Mouse (Mus musculus) hindbrain, embryonic 16.5 days (tissue): ENCODE data around the gene Polr2b. TPM values are rescaled to one million over a fixed set of nuclear protein-coding genes. Genes with fewer than 3 reads are reported as not detected.

Source experiments
- ATAC-seq: fragments of 200-750 bp; cut with Nextera tagmentation; 2 replicates; pipeline ENCODE4 v1.8.0; 2017; ENCODE audit warnings: moderate TSS enrichment, moderate library complexity
- H3K27ac ChIP-seq: fragments of 300-500 bp; sonication (generic); 2 replicates; pipeline ENCODE4 v1.5.1; 2014; ENCODE audit warnings: low read depth, mild to moderate bottlenecking, control low read depth, low read length, moderate library complexity
- H3K27me3 ChIP-seq: fragments of 300-500 bp; sonication (generic); replicated peaks from 2 replicates; pipeline ENCODE4 v1.6.1; 2014; ENCODE audit warnings: low read length; ENCODE audit not compliant: control insufficient read depth, insufficient read depth
- H3K36me3 ChIP-seq: fragments of 300-500 bp; sonication (generic); 2 replicates; pipeline ENCODE4 v1.6.1; 2014; ENCODE audit warnings: mild to moderate bottlenecking, low read length, moderate library complexity, mixed read lengths; ENCODE audit not compliant: control insufficient read depth, insufficient read depth
- H3K4me1 ChIP-seq: fragments of 300-500 bp; sonication (generic); 2 replicates; pipeline ENCODE4 v1.6.1; 2014; ENCODE audit warnings: low read depth, low read length; ENCODE audit not compliant: control insufficient read depth, insufficient read depth
- H3K4me2 ChIP-seq: fragments of 300-500 bp; sonication (generic); 2 replicates; pipeline ENCODE4 v1.6.1; 2014; ENCODE audit warnings: mild to moderate bottlenecking, low read length, control low read depth, moderate library complexity
- H3K4me3 ChIP-seq: fragments of 300-500 bp; sonication (generic); 2 replicates; pipeline ENCODE4 v1.5.1; 2014; ENCODE audit warnings: mild to moderate bottlenecking, low read length, control low read depth, moderate library complexity
- H3K9ac ChIP-seq: fragments of 300-500 bp; sonication (generic); 2 replicates; pipeline ENCODE4 v1.6.1; 2014; ENCODE audit warnings: low read depth, mild to moderate bottlenecking, control low read depth, low read length, moderate library complexity
- H3K9me3 ChIP-seq: fragments of 300-500 bp; sonication (generic); 2 replicates; pipeline ENCODE4 v1.6.1; 2014; ENCODE audit warnings: mild to moderate bottlenecking, low read length, moderate library complexity; ENCODE audit not compliant: control insufficient read depth
- WGBS: fragments of 180-500 bp; shearing (Covaris S2); extraction: QIAGEN DNeasy Blood & Tissue Kit; methylation state at CpG from one replicate; pipeline ENCODE4 v1.1.7; 2014; 5-methylcytosine and 5-hydroxymethylcytosine counted together
- polyA plus RNA-seq: library from polyadenylated mRNA; unstranded; fragments of >200 nt; fragmentation: Nextera tagmentation; extraction: Ambion mirVana; gene quantifications from 2 replicates; pipeline ENCODE4 v1.2.1, GENCODE M21; 2015

The Polr2b gene
- polyA plus RNA-seq, 1 experiment from 2014 or later, result 52.4 TPM

- Histone ChIP-seq H3K36me3 (peaks cover 8% of the 10 kb centered on the region; the same call in 1 of the 2 replicates), H3K4me1 (no peaks in the 10 kb centered on the region), H3K4me2 (no peak overlapping the region), H3K4me3 (no peak overlapping the region), H3K9ac (no peak overlapping the region), H3K27me3 (no peaks in the 10 kb centered on the region), H3K27ac (no peak overlapping the region), H3K9me3 (no peaks in the 10 kb centered on the region)
- WGBS, result 79% methylated on average over 6 of the region's 6 CpGs
- ATAC-seq, result no peak
These were observed 22.0 kb upstream of the Polr2b start for GRCm38 (mm10) chr5:77287901-77288300.

GRCm38 (mm10) chr5:77289686-77290085 is 20.3 kb upstream of the Polr2b start:
- peaks cover 20% of the 10 kb centered on the region for H3K36me3 ChIP-seq
- 91% methylated on average over 8 of the region's 8 CpGs for WGBS
- H3K27ac ChIP-seq, result no peak overlapping the region
- no peaks in the 10 kb centered on the region for H3K9me3 ChIP-seq
- no peak overlapping the region for H3K4me2 ChIP-seq
- H3K9ac ChIP-seq, result no peak overlapping the region
- no peak overlapping the region for H3K4me3 ChIP-seq
- H3K27me3 ChIP-seq, result no peaks in the 10 kb centered on the region
- no peak for ATAC-seq
- H3K4me1 ChIP-seq, result no peaks in the 10 kb centered on the region

- H3K4me1 ChIP-seq, result no peaks in the 10 kb centered on the region
- WGBS, result 86% methylated on average over 2 of the region's 2 CpGs
- no peaks in the 10 kb centered on the region for H3K27me3 ChIP-seq
- H3K27ac ChIP-seq, result no peak overlapping the region
- no peak overlapping the region for H3K9ac ChIP-seq
- no peak overlapping the region for H3K4me2 ChIP-seq
- peaks cover 20% of the 10 kb centered on the region for H3K36me3 ChIP-seq
- H3K9me3 ChIP-seq, result no peaks in the 10 kb centered on the region
- no peak for ATAC-seq
- no peak overlapping the region for H3K4me3 ChIP-seq
These were observed 19.3 kb upstream of the Polr2b start for GRCm38 (mm10) chr5:77290606-77291005.

DNA sequence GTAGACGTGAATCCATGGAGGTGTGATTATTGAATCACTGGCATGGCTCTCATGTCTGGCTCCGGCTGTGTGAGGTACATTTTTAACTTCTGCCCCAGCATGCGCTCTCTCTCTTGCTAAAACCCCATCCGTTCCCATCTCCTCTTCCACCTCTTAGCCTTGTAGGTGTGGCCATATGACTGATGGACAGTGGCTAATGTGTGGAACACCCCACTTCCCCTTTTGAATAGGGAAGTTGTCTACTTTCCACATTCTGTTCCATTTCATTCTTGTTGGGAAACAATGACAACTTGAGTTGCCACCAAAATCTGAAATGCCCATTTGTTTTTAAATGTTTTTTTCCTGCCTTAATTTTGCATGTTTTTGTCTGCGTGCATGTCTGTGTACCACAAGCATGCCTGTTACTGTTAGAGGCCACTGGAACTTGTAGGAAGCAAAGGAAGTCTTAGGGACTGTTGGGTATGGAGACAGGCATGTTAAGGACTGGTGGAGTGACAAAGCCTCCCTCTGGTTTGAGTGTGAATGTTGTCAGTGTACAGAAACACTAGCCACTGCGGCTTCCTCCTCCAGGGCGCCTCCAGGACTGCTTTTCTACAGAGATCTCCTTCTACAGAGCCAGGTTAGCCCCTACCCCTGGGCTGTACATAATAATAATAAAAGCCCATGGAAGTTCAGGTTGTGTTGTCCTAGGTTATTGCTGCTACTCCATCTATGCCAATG is 17.0 kb upstream of the Polr2b start:
- no peak overlapping the region for H3K4me3 ChIP-seq
- H3K9ac ChIP-seq, result no peak overlapping the region
- no peaks in the 10 kb centered on the region for H3K4me1 ChIP-seq
- no peak for ATAC-seq
- no peak overlapping the region for H3K27ac ChIP-seq
- no peaks in the 10 kb centered on the region for H3K27me3 ChIP-seq
- 89% methylated on average over 7 of the region's 7 CpGs for WGBS
- H3K4me2 ChIP-seq, result no peak overlapping the region
- H3K36me3 ChIP-seq, result peaks cover 20% of the 10 kb centered on the region
- no peaks in the 10 kb centered on the region for H3K9me3 ChIP-seq

- ATAC-seq, result no peak
- Histone ChIP-seq H3K9ac (no peak overlapping the region), H3K9me3 (no peaks in the 10 kb centered on the region), H3K27ac (no peak overlapping the region), H3K4me2 (no peak overlapping the region), H3K36me3 (peaks cover 12% of the 10 kb centered on the region), H3K27me3 (no peaks in the 10 kb centered on the region), H3K4me1 (no peaks in the 10 kb centered on the region), H3K4me3 (no peak overlapping the region)
- WGBS, result 93% methylated on average over 2 of the region's 2 CpGs
These were observed 10.5 kb upstream of the Polr2b start for GRCm38 (mm10) chr5:77299486-77299885.

- no peak overlapping the region for H3K4me3 ChIP-seq
- no peaks in the 10 kb centered on the region for H3K9me3 ChIP-seq
- no peak overlapping the region for H3K27ac ChIP-seq
- no peak overlapping the region for H3K9ac ChIP-seq
- H3K4me1 ChIP-seq, result no peaks in the 10 kb centered on the region
- ATAC-seq, result no peak
- no peak overlapping the region for H3K4me2 ChIP-seq
- peaks cover 21% of the 10 kb centered on the region for H3K36me3 ChIP-seq
- 95% methylated on average over 6 of the region's 6 CpGs for WGBS
- H3K27me3 ChIP-seq, result no peaks in the 10 kb centered on the region
These were observed 8.5 kb upstream of the Polr2b start for GRCm38 (mm10) chr5:77301296-77301903.

- no peak for ATAC-seq
- Histone ChIP-seq H3K4me1 (peaks cover 25% of the 10 kb centered on the region), H3K27ac (no peak overlapping the region), H3K27me3 (no peaks in the 10 kb centered on the region), H3K9me3 (no peaks in the 10 kb centered on the region), H3K4me2 (peak overlapping the region; percentile 97), H3K9ac (peak overlapping the region; percentile 25; the same call in 1 of the 2 replicates), H3K36me3 (peaks cover 19% of the 10 kb centered on the region), H3K4me3 (peak overlapping the region; percentile 97)
- 82% methylated on average over 5 of the region's 5 CpGs for WGBS
These were observed 2.0 kb upstream of the Polr2b start for GRCm38 (mm10) chr5:77307821-77308553.

DNA sequence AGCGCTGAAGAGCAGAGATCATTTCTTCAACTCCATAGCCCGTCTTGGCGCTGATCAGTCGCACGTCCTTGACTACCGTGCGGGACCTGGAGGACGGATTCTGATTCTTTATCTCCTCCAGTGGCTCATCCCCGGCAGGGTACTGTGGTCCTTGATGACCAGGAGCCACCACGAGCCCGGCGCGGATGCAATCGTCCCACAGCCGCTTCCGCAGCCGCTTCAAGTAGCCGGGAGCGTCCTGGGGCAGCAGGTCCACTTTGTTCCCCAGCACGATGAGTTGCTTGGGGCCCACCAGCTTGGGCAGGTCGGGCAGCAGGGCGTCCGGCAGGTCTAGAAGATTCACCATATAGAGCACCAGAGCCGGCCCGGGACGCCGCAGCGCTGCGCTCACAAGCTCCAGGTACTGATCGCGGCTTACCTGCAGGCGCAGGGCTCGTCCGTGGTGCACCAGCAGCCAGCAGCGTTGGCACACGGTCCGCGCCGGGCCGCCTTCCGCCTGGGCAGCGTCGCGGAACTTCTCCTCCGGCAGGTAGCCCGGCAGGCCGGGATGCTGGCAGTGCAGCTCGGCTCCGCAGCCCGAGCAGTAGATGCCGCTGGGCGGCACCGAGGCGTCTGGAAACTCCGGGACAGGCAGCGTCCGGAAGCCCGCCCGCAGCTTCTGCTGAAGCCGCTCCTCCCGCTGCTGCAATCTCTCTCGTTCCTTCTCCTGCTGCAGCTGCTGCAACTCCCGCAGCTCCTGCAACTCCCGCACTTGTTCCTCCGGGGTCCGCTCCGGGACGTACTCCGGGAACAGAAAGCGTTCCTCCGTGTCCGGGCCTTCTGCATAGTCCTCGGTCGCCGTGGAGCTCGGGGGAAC is 668 bp upstream of the Polr2b start:
- Histone ChIP-seq H3K27ac (peak overlapping the region; percentile 94), H3K36me3 (peaks cover 17% of the 10 kb centered on the region), H3K27me3 (no peaks in the 10 kb centered on the region), H3K9ac (peak overlapping the region; percentile 88), H3K4me2 (peak overlapping the region; percentile 97), H3K9me3 (no peaks in the 10 kb centered on the region), H3K4me3 (peak overlapping the region; percentile 97), H3K4me1 (peaks cover 25% of the 10 kb centered on the region)
- WGBS, result under 1% methylated on average over 71 of the region's 76 CpGs
- ATAC-seq, result peak; percentile 22
